Mouse (Mus musculus) myocyte (in vitro differentiated cells): ENCODE data around the gene Evi5l.

Experiments
- E2F4 ChIP-seq: IDR thresholded peaks from one replicate; pipeline ENCODE4 v1.6.1; 2011; ENCODE audit warnings: mild to moderate bottlenecking, control low read depth, moderate library complexity; ENCODE audit not compliant: insufficient read depth
- POLR2A ChIP-seq: IDR thresholded peaks from one replicate; pipeline ENCODE4 v1.6.1; 2011; ENCODE audit warnings: low read depth, mild to moderate bottlenecking, control low read depth, moderate library complexity; ENCODE audit not compliant: insufficient read length
- POLR2AphosphoS2 ChIP-seq: IDR thresholded peaks from one replicate; pipeline ENCODE4 v1.6.1; 2011; ENCODE audit warnings: low read depth, control low read depth; ENCODE audit not compliant: insufficient read length
- TCF3 ChIP-seq: IDR thresholded peaks from one replicate; pipeline ENCODE4 v1.6.1; 2011; ENCODE audit warnings: low read depth, control low read depth; ENCODE audit not compliant: insufficient read length

GRCm38 (mm10) chr8:4229784-4230183, 63.4 kb downstream of the Evi5l start:
- TF ChIP-seq E2F4 (no peak), POLR2A (no peak), POLR2AphosphoS2 (no peak), TCF3 (no peak)
